In genomic region chr13:113615971-113616671, GRCm38 (mm10) we compare ENCODE assay signal across 8 mouse cellular contexts. TPM values are rescaled to one million over a fixed set of nuclear protein-coding genes. Genes with fewer than 3 reads are reported as not detected.
A peak's percentile ranks its signal among the peaks of the same experiment; 100 is the strongest.
DNase-seq lines count a peak whose midpoint lies in the region; ATAC-seq lines count a peak whose summit lies in the region.

No protein-coding gene starts in this region.

- H3K9me3 ChIP-seq in lung, embryonic 15.5 days: no peaks in the 10 kb centered on the region
- no peaks in the 10 kb centered on the region for H3K9me3 ChIP-seq in embryonic facial prominence, embryonic 10.5 days
- no peaks in the 10 kb centered on the region for H3K9me3 ChIP-seq in hindbrain, embryonic 14.5 days (ENCODE audit: control insufficient read depth, low read length)
- no peaks in the 10 kb centered on the region for H3K9me3 ChIP-seq in liver, embryonic 12.5 days (replicated peaks)
- H3K9me3 ChIP-seq in stomach, embryonic 16.5 days (replicated peaks; ENCODE audit: control insufficient read depth, low read length): no peaks in the 10 kb centered on the region

- H3K9ac ChIP-seq in lung, embryonic 15.5 days: peak overlapping the region; percentile 93
- H3K9ac ChIP-seq in hindbrain, embryonic 14.5 days: peak overlapping the region; percentile 92
- H3K9ac ChIP-seq in liver, embryonic 12.5 days: peak overlapping the region; percentile 81
- H3K9ac ChIP-seq in stomach, embryonic 16.5 days (ENCODE audit: low read length): peak overlapping the region; percentile 90

- peak overlapping the region; percentile 90 for H3K4me3 ChIP-seq in lung, embryonic 15.5 days
- peak overlapping the region; percentile 92 for H3K4me3 ChIP-seq in embryonic facial prominence, embryonic 10.5 days
- H3K4me3 ChIP-seq in hindbrain, embryonic 14.5 days (replicated peaks; ENCODE audit: low read length): peak overlapping the region; percentile 76
- peak overlapping the region; percentile 74 for H3K4me3 ChIP-seq in liver, embryonic 12.5 days
- peak overlapping the region; percentile 82 for H3K4me3 ChIP-seq in stomach, embryonic 16.5 days (replicated peaks; ENCODE audit: low read length)

- H3K27me3 ChIP-seq in lung, embryonic 15.5 days: no peaks in the 10 kb centered on the region
- no peaks in the 10 kb centered on the region for H3K27me3 ChIP-seq in embryonic facial prominence, embryonic 10.5 days (replicated peaks; ENCODE audit: low read depth, poor library complexity, severe bottlenecking)
- no peaks in the 10 kb centered on the region for H3K27me3 ChIP-seq in hindbrain, embryonic 14.5 days (ENCODE audit: control insufficient read depth, insufficient read depth, low read length)
- H3K27me3 ChIP-seq in liver, embryonic 12.5 days (replicated peaks): peaks cover 15% of the 10 kb centered on the region
- H3K27me3 ChIP-seq in stomach, embryonic 16.5 days (ENCODE audit: control insufficient read depth, insufficient read depth, low read length): no peaks in the 10 kb centered on the region

- ATAC-seq in lung, embryonic 15.5 days (ENCODE audit: borderline replicate concordance, extremely low read depth, low FRiP score, low TSS enrichment): no peak
- ATAC-seq in hindbrain, embryonic 14.5 days (ENCODE audit: low FRiP score): no peak
- no peak for ATAC-seq in liver, embryonic 12.5 days
- ATAC-seq in stomach, embryonic 16.5 days (ENCODE audit: insufficient read depth, low FRiP score): no peak

- no peak for DNase-seq in lung, postnatal 14 days
- peak; percentile 35 for DNase-seq in embryonic facial prominence, embryonic 10.5 days (ENCODE audit: low spot score)
- no peak for DNase-seq in hindbrain, embryonic 14.5 days (ENCODE audit: low spot score)
- no peak for DNase-seq in right cerebral cortex, postnatal 36 days (ENCODE audit: low spot score in 2 of 2)
- DNase-seq in ovary, adult 18-20 months (ENCODE audit: low spot score): no peak

- WGBS in lung, embryonic 15.5 days: 6% methylated on average over 8 of the region's 8 CpGs
- 15% methylated on average over 8 of the region's 8 CpGs for WGBS in embryonic facial prominence, embryonic 10.5 days
- WGBS in hindbrain, embryonic 14.5 days: 9% methylated on average over 8 of the region's 8 CpGs
- WGBS in liver, embryonic 12.5 days (ENCODE audit: insufficient replicate concordance): 20% methylated on average over 8 of the region's 8 CpGs
- WGBS in stomach, embryonic 16.5 days: 7% methylated on average over 8 of the region's 8 CpGs

- H3K36me3 ChIP-seq in lung, embryonic 15.5 days: no peaks in the 10 kb centered on the region
- peaks cover 25% of the 10 kb centered on the region for H3K36me3 ChIP-seq in embryonic facial prominence, embryonic 10.5 days (replicated peaks)
- no peaks in the 10 kb centered on the region for H3K36me3 ChIP-seq in hindbrain, embryonic 14.5 days (replicated peaks; ENCODE audit: control insufficient read depth, insufficient read depth)
- peaks cover 23% of the 10 kb centered on the region for H3K36me3 ChIP-seq in liver, embryonic 12.5 days
- no peaks in the 10 kb centered on the region; the same call in 1 of the 2 replicates for H3K36me3 ChIP-seq in stomach, embryonic 16.5 days (ENCODE audit: control insufficient read depth, insufficient read depth, low read length)

- H3K4me2 ChIP-seq in lung, embryonic 15.5 days: peak overlapping the region; percentile 91
- H3K4me2 ChIP-seq in hindbrain, embryonic 14.5 days (replicated peaks): peak overlapping the region; percentile 93
- H3K4me2 ChIP-seq in liver, embryonic 12.5 days: peak overlapping the region; percentile 99
- peak overlapping the region; percentile 78 for H3K4me2 ChIP-seq in stomach, embryonic 16.5 days (ENCODE audit: low read depth, low read length)

- H3K27ac ChIP-seq in lung, embryonic 15.5 days: peak overlapping the region; percentile 39
- peak overlapping the region; percentile 95 for H3K27ac ChIP-seq in embryonic facial prominence, embryonic 10.5 days (replicated peaks)
- no peak overlapping the region for H3K27ac ChIP-seq in hindbrain, embryonic 14.5 days
- H3K27ac ChIP-seq in liver, embryonic 12.5 days: peak overlapping the region; percentile 33; the same call in 1 of the 2 replicates
- peak overlapping the region; percentile 75 for H3K27ac ChIP-seq in stomach, embryonic 16.5 days (ENCODE audit: low read length)

- peaks cover 67% of the 10 kb centered on the region for H3K4me1 ChIP-seq in lung, embryonic 15.5 days
- H3K4me1 ChIP-seq in embryonic facial prominence, embryonic 10.5 days: peaks cover 80% of the 10 kb centered on the region
- peaks cover 63% of the 10 kb centered on the region for H3K4me1 ChIP-seq in hindbrain, embryonic 14.5 days (replicated peaks; ENCODE audit: control insufficient read depth, insufficient read depth, low read length)
- peaks cover 75% of the 10 kb centered on the region for H3K4me1 ChIP-seq in liver, embryonic 12.5 days
- H3K4me1 ChIP-seq in stomach, embryonic 16.5 days (ENCODE audit: control insufficient read depth, insufficient read depth, low read length): peaks cover 54% of the 10 kb centered on the region

RNA-seq across cellular contexts. Expression of gene Snx18, which starts 2.2 kb away (rescaled TPM):
- 20.4 and 22.3 TPM in 2 replicates for polyA plus RNA-seq in lung, embryonic 15.5 days (2015; fragmentation: Nextera tagmentation; extraction: Ambion mirVana)
- 18.0 and 18.4 TPM in 2 replicates for polyA plus RNA-seq in embryonic facial prominence, embryonic 10.5 days (2016; fragmentation: Nextera tagmentation; extraction: Ambion mirVana)
- polyA plus RNA-seq in hindbrain, embryonic 14.5 days (2014; fragmentation: Nextera tagmentation; extraction: Ambion mirVana): 15.8 and 16.2 TPM in 2 replicates
- 12.3 and 12.8 TPM in 2 replicates for polyA plus RNA-seq in liver, embryonic 12.5 days (2016; fragmentation: Nextera tagmentation; extraction: Ambion mirVana)
- 10.5 and 13.6 TPM in 2 replicates for polyA plus RNA-seq in stomach, embryonic 16.5 days (2015; fragmentation: Nextera tagmentation; extraction: Ambion mirVana)

RNA-seq across cellular contexts. Expression of gene Hspb3, which starts 47.4 kb away (rescaled TPM):
- 1.1 and 2.0 TPM in 2 replicates for polyA plus RNA-seq in lung, embryonic 15.5 days (2015; fragmentation: Nextera tagmentation; extraction: Ambion mirVana)
- polyA plus RNA-seq in embryonic facial prominence, embryonic 10.5 days (2016; fragmentation: Nextera tagmentation; extraction: Ambion mirVana): 0.20 TPM in 1 of 2 replicates, not detected in the other
- 0.25 TPM in 1 of 2 replicates, not detected in the other for polyA plus RNA-seq in hindbrain, embryonic 14.5 days (2014; fragmentation: Nextera tagmentation; extraction: Ambion mirVana)
- 0.15 and 0.18 TPM in 2 replicates for polyA plus RNA-seq in liver, embryonic 12.5 days (2016; fragmentation: Nextera tagmentation; extraction: Ambion mirVana)
- 0.41 and 5.2 TPM in 2 replicates for polyA plus RNA-seq in stomach, embryonic 16.5 days (2015; fragmentation: Nextera tagmentation; extraction: Ambion mirVana)
